Mouse (Mus musculus): Measurements from ENCODE around the gene BC048679. TPM values are rescaled to one million over a fixed set of nuclear protein-coding genes. Genes with fewer than 3 reads are reported as not detected.

BC048679 gene
- total and polyA plus RNA-seq, 3 experiments, result not detected

DNA sequence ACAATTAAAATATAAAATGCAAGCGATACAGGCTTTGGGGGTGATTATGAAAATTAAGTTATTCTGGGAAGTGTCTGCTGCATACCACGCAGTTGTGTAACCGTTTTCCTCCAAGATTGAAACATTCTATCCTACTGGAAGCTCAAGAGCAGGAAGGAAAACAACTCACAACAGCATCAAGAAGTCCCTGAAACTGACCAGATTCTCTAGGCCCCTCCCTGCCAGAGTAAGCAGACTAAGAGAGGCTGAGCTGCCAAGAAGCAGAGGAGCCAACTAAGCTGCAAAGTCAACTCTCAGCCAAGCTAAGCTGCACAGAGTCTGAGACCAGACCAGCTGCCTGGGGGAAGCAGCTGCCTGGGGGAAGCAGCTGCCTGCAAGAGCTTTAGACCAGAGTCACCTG lies 22.9 kb downstream of the BC048679 start:
- DNase-seq, result no peak
- H3K27me3 ChIP-seq (ENCODE audit: control insufficient read depth, insufficient read depth, low read length), result peaks cover 3% of the 10 kb centered on the region
- H3K27ac ChIP-seq, result no peak overlapping the region
- 70% methylated on average over 3 of the region's 3 CpGs for WGBS
- no peaks in the 10 kb centered on the region for H3K79me2 ChIP-seq (replicated peaks; ENCODE audit: control insufficient read depth, insufficient read depth, low read length)
- H3K36me3 ChIP-seq (ENCODE audit: control insufficient read depth, insufficient read depth, low read length), result no peaks in the 10 kb centered on the region
- H3K9ac ChIP-seq (ENCODE audit: low read depth, low read length), result no peak overlapping the region
- H3K4me3 ChIP-seq, result no peak overlapping the region
- TF ChIP-seq EP300 (IDR thresholded peaks at IDR 0.05; ENCODE audit: insufficient read depth, low read depth, low read length), result no peak
- TF ChIP-seq POLR2A (IDR thresholded peaks at IDR 0.05; ENCODE audit: insufficient read depth, low read depth, low read length), result no peak
- TF ChIP-seq CTCF (IDR thresholded peaks at IDR 0.05), result no peak
- intact Hi-C loops (cut with DNase I), result no loop called here
- no peaks in the 10 kb centered on the region for H3K4me1 ChIP-seq (ENCODE audit: control insufficient read depth, insufficient read depth, low read length)

DNA sequence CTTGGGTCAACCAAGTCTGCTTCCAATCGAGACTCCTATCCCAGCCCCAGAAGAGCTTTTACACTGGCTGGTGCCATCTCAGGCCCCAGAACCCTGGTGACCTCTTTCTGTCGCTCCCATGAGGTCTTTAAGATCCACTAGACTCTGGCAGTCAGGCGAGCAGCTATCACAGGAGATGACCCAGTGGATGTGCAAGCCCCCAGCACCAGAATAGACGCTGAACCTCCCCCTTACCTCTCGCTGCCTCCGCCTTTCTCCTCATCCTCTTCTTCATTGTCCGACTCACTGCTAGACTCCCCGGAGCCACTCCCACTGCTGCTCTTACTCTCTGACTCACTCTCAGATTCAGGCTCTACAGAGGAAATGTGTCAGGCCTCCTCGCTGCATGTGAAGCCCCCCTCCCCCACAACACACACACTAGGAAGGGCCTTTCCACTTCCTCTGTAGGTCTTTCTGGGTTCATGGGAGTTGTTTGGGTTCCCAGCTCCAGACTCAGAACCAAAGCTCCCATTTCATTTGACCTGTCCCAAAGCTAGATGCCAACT lies 33.1 kb downstream of the BC048679 start:
- H3K9ac ChIP-seq (ENCODE audit: low read depth, low read length), result no peak overlapping the region
- no peak for DNase-seq
- H3K4me1 ChIP-seq (ENCODE audit: control insufficient read depth, insufficient read depth, low read length), result no peaks in the 10 kb centered on the region
- no peak for TF ChIP-seq POLR2A (IDR thresholded peaks at IDR 0.05; ENCODE audit: insufficient read depth, low read depth, low read length)
- no peak for TF ChIP-seq EP300 (IDR thresholded peaks at IDR 0.05; ENCODE audit: insufficient read depth, low read depth, low read length)
- no peak for TF ChIP-seq CTCF (IDR thresholded peaks at IDR 0.05)
- 44% methylated on average over 9 of the region's 9 CpGs for WGBS
- H3K36me3 ChIP-seq (ENCODE audit: control insufficient read depth, insufficient read depth, low read length), result no peaks in the 10 kb centered on the region
- no peaks in the 10 kb centered on the region for H3K79me2 ChIP-seq (replicated peaks; ENCODE audit: control insufficient read depth, insufficient read depth, low read length)
- no peaks in the 10 kb centered on the region for H3K27me3 ChIP-seq (ENCODE audit: control insufficient read depth, insufficient read depth, low read length)
- no peak overlapping the region for H3K4me3 ChIP-seq
- intact Hi-C loops (cut with DNase I), result no loop called here
- no peak overlapping the region for H3K27ac ChIP-seq

DNA sequence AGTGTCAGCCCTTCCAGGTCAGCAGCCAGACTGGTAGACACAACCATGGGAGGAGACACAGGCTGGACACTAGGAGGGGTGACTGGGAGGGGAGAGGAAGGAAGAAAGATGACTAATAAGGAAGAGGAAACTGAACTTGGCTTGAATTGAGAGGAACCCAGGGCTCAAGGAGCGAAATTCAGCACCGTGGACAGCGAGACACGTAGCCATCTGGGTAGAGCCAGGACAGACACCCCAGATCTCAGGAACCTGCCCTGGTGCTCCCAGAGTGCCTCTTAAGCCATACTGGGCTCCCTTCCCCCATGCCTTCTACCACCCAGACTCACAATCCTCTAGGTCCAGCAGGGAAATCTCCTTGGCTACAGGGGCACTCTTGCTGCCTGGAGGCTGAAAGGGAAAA lies 34.0 kb downstream of the BC048679 start:
- H3K4me3 ChIP-seq, result no peak overlapping the region
- no peak overlapping the region for H3K27ac ChIP-seq
- no peaks in the 10 kb centered on the region for H3K4me1 ChIP-seq (ENCODE audit: control insufficient read depth, insufficient read depth, low read length)
- intact Hi-C loops (cut with DNase I), result no loop called here
- H3K36me3 ChIP-seq (ENCODE audit: control insufficient read depth, insufficient read depth, low read length), result no peaks in the 10 kb centered on the region
- TF ChIP-seq POLR2A (IDR thresholded peaks at IDR 0.05; ENCODE audit: insufficient read depth, low read depth, low read length) (no peak), CTCF (IDR thresholded peaks at IDR 0.05) (no peak), EP300 (IDR thresholded peaks at IDR 0.05; ENCODE audit: insufficient read depth, low read depth, low read length) (no peak)
- H3K79me2 ChIP-seq (replicated peaks; ENCODE audit: control insufficient read depth, insufficient read depth, low read length), result no peaks in the 10 kb centered on the region
- no peak for DNase-seq
- 2% methylated on average over 4 of the region's 4 CpGs for WGBS
- no peak overlapping the region for H3K9ac ChIP-seq (ENCODE audit: low read depth, low read length)
- no peaks in the 10 kb centered on the region for H3K27me3 ChIP-seq (ENCODE audit: control insufficient read depth, insufficient read depth, low read length)

DNA sequence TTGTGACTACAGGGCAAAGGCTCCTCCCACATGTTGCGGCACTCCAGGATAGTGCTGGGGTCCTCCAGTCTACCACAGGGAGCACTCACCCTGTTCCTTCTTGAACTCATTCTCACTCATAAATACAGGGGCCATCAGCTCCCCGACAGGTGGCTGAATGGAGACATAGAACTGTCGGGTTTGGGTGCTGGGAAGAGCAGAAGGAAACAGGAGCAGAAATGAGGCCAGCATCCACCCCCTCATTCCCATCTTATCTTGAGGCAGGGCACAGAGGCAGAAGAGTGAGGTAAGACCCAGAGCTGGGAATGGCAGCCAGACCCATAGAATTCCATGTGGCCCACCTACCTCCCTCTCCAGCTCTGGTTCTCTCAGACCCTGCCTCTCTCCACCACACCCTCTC lies 35.3 kb downstream of the BC048679 start:
- H3K27ac ChIP-seq, result no peak overlapping the region
- H3K4me3 ChIP-seq, result no peak overlapping the region
- no peak for DNase-seq
- H3K36me3 ChIP-seq (ENCODE audit: control insufficient read depth, insufficient read depth, low read length), result no peaks in the 10 kb centered on the region
- no peak overlapping the region for H3K9ac ChIP-seq (ENCODE audit: low read depth, low read length)
- intact Hi-C loops (cut with DNase I), result no loop called here
- 76% methylated on average over 3 of the region's 3 CpGs for WGBS
- H3K27me3 ChIP-seq (ENCODE audit: control insufficient read depth, insufficient read depth, low read length), result no peaks in the 10 kb centered on the region
- no peaks in the 10 kb centered on the region for H3K4me1 ChIP-seq (ENCODE audit: control insufficient read depth, insufficient read depth, low read length)
- H3K79me2 ChIP-seq (replicated peaks; ENCODE audit: control insufficient read depth, insufficient read depth, low read length), result no peaks in the 10 kb centered on the region
- TF ChIP-seq CTCF (IDR thresholded peaks at IDR 0.05) (no peak), POLR2A (IDR thresholded peaks at IDR 0.05; ENCODE audit: insufficient read depth, low read depth, low read length) (no peak), EP300 (IDR thresholded peaks at IDR 0.05; ENCODE audit: insufficient read depth, low read depth, low read length) (no peak)

DNA sequence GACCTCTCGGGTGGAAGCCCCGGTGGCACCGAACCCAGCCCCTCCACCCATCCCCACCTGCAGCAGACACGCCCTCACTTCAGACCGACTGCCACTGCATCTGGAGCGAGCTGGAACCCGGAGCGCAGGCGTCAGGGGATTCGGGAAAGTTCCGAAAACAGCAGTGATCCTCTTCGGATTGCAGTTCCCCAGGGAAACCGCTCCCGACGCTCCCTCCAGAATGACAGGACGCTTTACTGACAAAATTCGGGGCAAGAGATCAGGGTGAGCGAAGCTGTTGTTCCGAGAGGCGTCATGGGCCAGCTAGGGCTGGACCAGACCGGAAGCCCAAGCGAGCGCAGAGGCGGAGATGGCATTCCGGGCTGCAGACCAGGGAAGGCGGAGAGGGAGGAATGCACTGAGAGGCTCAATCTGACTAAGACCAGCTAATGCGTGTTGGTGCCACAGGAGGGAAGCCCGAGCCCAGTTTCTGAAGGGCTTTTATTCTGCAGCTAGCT lies 42.9 kb downstream of the BC048679 start, which contains the start of gene Cpeb1:
TSS of gene Cpeb1 (minus strand) at position 311 of the 497 bp plus-strand sequence.
- under 1% methylated on average over 28 of the region's 28 CpGs for WGBS
- H3K27ac ChIP-seq, result peak within 1 kb of the TSS; percentile 67
- peak within 1 kb of the TSS; percentile 65 for H3K9ac ChIP-seq (ENCODE audit: low read depth, low read length)
- intact Hi-C loops (cut with DNase I), result loop anchor here (5.0 kb wide), 1 partner anchor 117 kb away; the partner anchor contains the start of gene Whamm
- no peaks in the 10 kb centered on the region for H3K79me2 ChIP-seq (replicated peaks; ENCODE audit: control insufficient read depth, insufficient read depth, low read length)
- peak; percentile 66 for TF ChIP-seq CTCF (IDR thresholded peaks at IDR 0.05)
- TF ChIP-seq POLR2A (IDR thresholded peaks at IDR 0.05; ENCODE audit: insufficient read depth, low read depth, low read length), result 0 out of 2 replicates have a peak, but pooled peaks have one; percentile 35
- 0 out of 2 replicates have a peak, but pooled peaks have one; percentile 37 for TF ChIP-seq EP300 (IDR thresholded peaks at IDR 0.05; ENCODE audit: insufficient read depth, low read depth, low read length)
- peak within 1 kb of the TSS; percentile 53 for H3K4me3 ChIP-seq
- DNase-seq, result peak; percentile 74 to 81
- H3K27me3 ChIP-seq (ENCODE audit: control insufficient read depth, insufficient read depth, low read length), result peaks cover 11% of the 10 kb centered on the region
- no peaks in the 10 kb centered on the region for H3K4me1 ChIP-seq (ENCODE audit: control insufficient read depth, insufficient read depth, low read length)
- H3K36me3 ChIP-seq (ENCODE audit: control insufficient read depth, insufficient read depth, low read length), result no peaks in the 10 kb centered on the region

DNA sequence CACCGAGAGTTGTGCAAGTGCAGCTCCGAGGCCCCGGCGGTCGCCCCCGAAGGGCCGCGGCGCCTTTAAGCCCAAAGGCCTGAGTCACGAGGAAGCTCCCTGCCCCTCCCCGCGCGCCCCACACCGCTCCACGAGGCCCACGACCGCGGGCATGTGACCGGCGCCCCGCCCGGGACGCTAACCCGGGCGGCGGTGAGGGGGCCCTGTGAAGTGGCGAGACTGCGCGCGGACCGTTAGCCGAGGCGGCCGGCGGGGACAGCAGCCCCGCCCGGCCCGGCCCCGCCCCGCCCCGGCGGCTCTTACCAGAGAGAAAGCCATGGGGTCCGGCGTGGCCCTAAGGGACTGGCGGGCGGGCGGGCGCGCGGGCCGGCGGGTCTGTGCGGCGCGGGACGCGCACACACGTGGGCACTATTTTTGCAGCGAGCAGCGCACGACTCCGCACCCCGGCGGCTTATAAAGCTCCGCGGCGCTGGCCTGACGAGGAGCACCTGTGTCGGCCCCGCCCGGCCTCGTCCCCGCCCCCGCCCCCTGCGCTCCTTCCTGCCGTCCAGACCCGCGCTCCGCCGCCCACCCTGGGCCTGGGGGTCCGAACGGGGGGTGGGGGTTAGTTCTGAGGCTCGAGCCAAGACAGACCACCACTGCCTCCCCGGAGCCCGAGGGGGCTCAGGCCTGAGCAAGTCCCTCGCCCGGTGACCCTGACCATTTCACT lies 43.6 kb downstream of the BC048679 start:
- TF ChIP-seq EP300 (IDR thresholded peaks at IDR 0.05; ENCODE audit: insufficient read depth, low read depth, low read length) (no peak), CTCF (IDR thresholded peaks at IDR 0.05) (no peak), POLR2A (IDR thresholded peaks at IDR 0.05; ENCODE audit: insufficient read depth, low read depth, low read length) (no peak)
- H3K27me3 ChIP-seq (ENCODE audit: control insufficient read depth, insufficient read depth, low read length), result peaks cover 11% of the 10 kb centered on the region
- no peaks in the 10 kb centered on the region for H3K36me3 ChIP-seq (ENCODE audit: control insufficient read depth, insufficient read depth, low read length)
- peak overlapping the region; percentile 53 for H3K4me3 ChIP-seq
- DNase-seq, result peak; percentile 70 to 75
- peak overlapping the region; percentile 67 for H3K27ac ChIP-seq
- WGBS, result 1% methylated on average over 86 of the region's 87 CpGs
- H3K9ac ChIP-seq (ENCODE audit: low read depth, low read length), result peak overlapping the region; percentile 65
- no peaks in the 10 kb centered on the region for H3K79me2 ChIP-seq (replicated peaks; ENCODE audit: control insufficient read depth, insufficient read depth, low read length)
- intact Hi-C loops (cut with DNase I), result loop anchor here (5.0 kb wide), 1 partner anchor 118 kb away; the partner anchor contains the start of gene Whamm
- no peaks in the 10 kb centered on the region for H3K4me1 ChIP-seq (ENCODE audit: control insufficient read depth, insufficient read depth, low read length)
